Mouse (Mus musculus): ENCODE measurements around the gene Pawr. TPM values are rescaled to one million over a fixed set of nuclear protein-coding genes. Genes with fewer than 3 reads are reported as not detected.

The Pawr gene
- polyA plus RNA-seq, 1 experiment from 2014 or later = 25.3 TPM

GRCm38 (mm10) chr10:108356601-108357187, 24.8 kb downstream of the Pawr start:
- no peak for ATAC-seq (ENCODE audit: low FRiP score, low TSS enrichment)

GRCm38 (mm10) chr10:108359974-108360373, 28.1 kb downstream of the Pawr start:
- Histone ChIP-seq H3K4me2 (replicated peaks; ENCODE audit: low read depth, low read length) (no peak overlapping the region), H3K4me3 (ENCODE audit: low read length) (no peak overlapping the region), H3K27ac (ENCODE audit: low read depth, low read length) (peak overlapping the region; percentile 20; the same call in 1 of the 2 replicates), H3K9ac (ENCODE audit: low read depth, low read length) (no peak overlapping the region), H3K4me1 (ENCODE audit: control insufficient read depth, insufficient read depth, low read length) (peaks cover 12% of the 10 kb centered on the region), H3K9me3 (ENCODE audit: control insufficient read depth, low read length) (0 out of 2 replicates have a peak, but pooled peaks cover 2% of the 10 kb centered on the region), H3K27me3 (ENCODE audit: control insufficient read depth, insufficient read depth, low read length) (no peaks in the 10 kb centered on the region), H3K36me3 (ENCODE audit: control insufficient read depth, insufficient read depth, low read length) (peaks cover 6% of the 10 kb centered on the region; the same call in 1 of the 2 replicates)
- no peak for ATAC-seq (ENCODE audit: low FRiP score, low TSS enrichment)
- 69% methylated on average over 16 of the region's 16 CpGs for WGBS

More at GRCm38 (mm10) chr10:108356601-108357187, 24.8 kb downstream of the Pawr start:
- no peak overlapping the region for H3K4me2 ChIP-seq (replicated peaks; ENCODE audit: low read depth, low read length)
- peaks cover 6% of the 10 kb centered on the region; the same call in 1 of the 2 replicates for H3K36me3 ChIP-seq (ENCODE audit: control insufficient read depth, insufficient read depth, low read length)
- H3K4me3 ChIP-seq (ENCODE audit: low read length) = no peak overlapping the region
- 91% methylated on average over 12 of the region's 12 CpGs for WGBS
- H3K27ac ChIP-seq (ENCODE audit: low read depth, low read length) = no peak overlapping the region
- no peaks in the 10 kb centered on the region for H3K27me3 ChIP-seq (ENCODE audit: control insufficient read depth, insufficient read depth, low read length)
- H3K4me1 ChIP-seq (ENCODE audit: control insufficient read depth, insufficient read depth, low read length) = peaks cover 5% of the 10 kb centered on the region
- 0 out of 2 replicates have a peak, but pooled peaks cover 2% of the 10 kb centered on the region for H3K9me3 ChIP-seq (ENCODE audit: control insufficient read depth, low read length)
- H3K9ac ChIP-seq (ENCODE audit: low read depth, low read length) = no peak overlapping the region

GRCm38 (mm10) chr10:108360801-108361200, 28.9 kb downstream of the Pawr start:
- Histone ChIP-seq H3K36me3 (ENCODE audit: control insufficient read depth, insufficient read depth, low read length) (peaks cover 9% of the 10 kb centered on the region; the same call in 1 of the 2 replicates), H3K4me2 (replicated peaks; ENCODE audit: low read depth, low read length) (no peak overlapping the region), H3K27ac (ENCODE audit: low read depth, low read length) (no peak overlapping the region), H3K4me3 (ENCODE audit: low read length) (no peak overlapping the region), H3K9ac (ENCODE audit: low read depth, low read length) (no peak overlapping the region), H3K9me3 (ENCODE audit: control insufficient read depth, low read length) (0 out of 2 replicates have a peak, but pooled peaks cover 5% of the 10 kb centered on the region), H3K4me1 (ENCODE audit: control insufficient read depth, insufficient read depth, low read length) (peaks cover 12% of the 10 kb centered on the region), H3K27me3 (ENCODE audit: control insufficient read depth, insufficient read depth, low read length) (no peaks in the 10 kb centered on the region)
- WGBS = 54% methylated on average over 6 of the region's 6 CpGs
- ATAC-seq (ENCODE audit: low FRiP score, low TSS enrichment) = no peak

DNA sequence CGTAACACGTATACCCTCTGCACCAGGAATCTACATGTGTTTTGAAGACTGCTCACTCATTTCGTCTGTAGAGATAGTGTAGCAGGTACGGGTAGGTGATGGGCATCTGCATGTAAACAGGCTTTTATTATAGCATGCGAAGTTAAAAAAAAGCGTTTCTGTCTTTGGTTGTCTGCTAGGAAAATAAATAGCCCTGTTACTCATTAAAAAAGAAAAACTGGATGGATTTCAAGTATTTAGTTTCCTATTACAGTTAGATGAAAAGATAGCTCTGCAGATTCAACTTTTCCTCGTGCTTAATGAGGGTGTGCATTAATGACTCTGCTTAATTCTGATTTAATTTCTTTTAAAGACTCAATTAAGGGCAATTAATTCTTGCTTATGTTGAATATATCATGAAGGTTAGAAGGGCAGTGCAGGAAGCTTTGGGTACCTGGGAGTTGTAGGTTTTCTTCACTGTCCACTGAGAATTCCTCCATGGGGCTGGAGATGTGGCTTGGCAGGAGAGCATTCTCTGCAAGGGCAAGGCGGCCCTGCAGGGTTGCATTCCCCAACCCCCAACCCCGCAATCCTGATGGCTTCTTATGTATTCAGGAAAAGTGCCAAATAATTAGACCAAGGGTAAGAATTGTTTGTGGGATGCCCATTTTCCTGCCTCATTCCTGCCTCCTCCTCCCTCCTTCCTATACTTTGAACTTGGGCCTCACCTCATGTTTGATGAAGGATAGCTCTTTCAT, 29.7 kb downstream of the Pawr start:
- peaks cover 9% of the 10 kb centered on the region; the same call in 1 of the 2 replicates for H3K36me3 ChIP-seq (ENCODE audit: control insufficient read depth, insufficient read depth, low read length)
- H3K4me2 ChIP-seq (replicated peaks; ENCODE audit: low read depth, low read length) = no peak overlapping the region
- H3K27me3 ChIP-seq (ENCODE audit: control insufficient read depth, insufficient read depth, low read length) = no peaks in the 10 kb centered on the region
- H3K9ac ChIP-seq (ENCODE audit: low read depth, low read length) = no peak overlapping the region
- peaks cover 12% of the 10 kb centered on the region for H3K4me1 ChIP-seq (ENCODE audit: control insufficient read depth, insufficient read depth, low read length)
- WGBS = 48% methylated on average over 9 of the region's 9 CpGs
- H3K27ac ChIP-seq (ENCODE audit: low read depth, low read length) = no peak overlapping the region
- no peak overlapping the region for H3K4me3 ChIP-seq (ENCODE audit: low read length)
- H3K9me3 ChIP-seq (ENCODE audit: control insufficient read depth, low read length) = peaks cover 5% of the 10 kb centered on the region; the same call in 1 of the 2 replicates
- no peak for ATAC-seq (ENCODE audit: low FRiP score, low TSS enrichment)

DNA sequence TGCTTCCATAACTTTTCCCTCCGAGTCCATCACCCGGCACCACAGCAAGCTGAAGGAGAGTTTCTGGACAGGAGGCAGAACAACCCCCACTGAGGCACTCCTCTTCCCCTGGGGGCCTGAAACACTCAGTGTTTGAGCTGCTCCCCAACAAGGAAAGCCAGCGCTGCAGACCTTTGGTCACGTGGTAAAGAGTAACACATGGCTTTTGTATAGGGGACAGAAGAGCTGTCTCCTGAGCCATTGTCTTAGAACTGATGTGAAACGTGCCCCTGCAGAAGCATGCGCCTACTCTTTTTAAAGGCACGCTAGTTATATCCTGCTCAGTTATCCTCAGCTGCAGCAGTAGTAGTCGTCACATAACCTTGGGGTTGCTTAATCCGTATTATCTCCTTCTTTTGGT, 32.0 kb downstream of the Pawr start:
- WGBS = 80% methylated on average over 9 of the region's 9 CpGs
- H3K4me3 ChIP-seq (ENCODE audit: low read length) = no peak overlapping the region
- H3K27me3 ChIP-seq (ENCODE audit: control insufficient read depth, insufficient read depth, low read length) = no peaks in the 10 kb centered on the region
- no peak overlapping the region for H3K27ac ChIP-seq (ENCODE audit: low read depth, low read length)
- H3K36me3 ChIP-seq (ENCODE audit: control insufficient read depth, insufficient read depth, low read length) = peaks cover 3% of the 10 kb centered on the region; the same call in 1 of the 2 replicates
- H3K9ac ChIP-seq (ENCODE audit: low read depth, low read length) = no peak overlapping the region
- ATAC-seq (ENCODE audit: low FRiP score, low TSS enrichment) = no peak
- H3K4me2 ChIP-seq (replicated peaks; ENCODE audit: low read depth, low read length) = no peak overlapping the region
- peaks cover 12% of the 10 kb centered on the region for H3K4me1 ChIP-seq (ENCODE audit: control insufficient read depth, insufficient read depth, low read length)
- peaks cover 3% of the 10 kb centered on the region; the same call in 1 of the 2 replicates for H3K9me3 ChIP-seq (ENCODE audit: control insufficient read depth, low read length)

- Histone ChIP-seq H3K36me3 (ENCODE audit: control insufficient read depth, insufficient read depth, low read length) (peaks cover 3% of the 10 kb centered on the region; the same call in 1 of the 2 replicates), H3K27ac (ENCODE audit: low read depth, low read length) (no peak overlapping the region), H3K9me3 (ENCODE audit: control insufficient read depth, low read length) (peaks cover 3% of the 10 kb centered on the region; the same call in 1 of the 2 replicates), H3K4me3 (ENCODE audit: low read length) (no peak overlapping the region), H3K27me3 (ENCODE audit: control insufficient read depth, insufficient read depth, low read length) (no peaks in the 10 kb centered on the region), H3K4me1 (ENCODE audit: control insufficient read depth, insufficient read depth, low read length) (peaks cover 12% of the 10 kb centered on the region), H3K4me2 (replicated peaks; ENCODE audit: low read depth, low read length) (no peak overlapping the region), H3K9ac (ENCODE audit: low read depth, low read length) (no peak overlapping the region)
- WGBS = 92% methylated on average over 26 of the region's 26 CpGs
- ATAC-seq (ENCODE audit: low FRiP score, low TSS enrichment) = no peak
Observed at GRCm38 (mm10) chr10:108364946-108365719, 33.2 kb downstream of the Pawr start.

GRCm38 (mm10) chr10:108366251-108366650, 34.3 kb downstream of the Pawr start:
- 97% methylated on average over 5 of the region's 5 CpGs for WGBS
- H3K4me3 ChIP-seq (ENCODE audit: low read length) = no peak overlapping the region
- peaks cover 3% of the 10 kb centered on the region; the same call in 1 of the 2 replicates for H3K36me3 ChIP-seq (ENCODE audit: control insufficient read depth, insufficient read depth, low read length)
- H3K27ac ChIP-seq (ENCODE audit: low read depth, low read length) = no peak overlapping the region
- H3K9ac ChIP-seq (ENCODE audit: low read depth, low read length) = no peak overlapping the region
- no peaks in the 10 kb centered on the region for H3K27me3 ChIP-seq (ENCODE audit: control insufficient read depth, insufficient read depth, low read length)
- H3K4me2 ChIP-seq (replicated peaks; ENCODE audit: low read depth, low read length) = no peak overlapping the region
- no peak for ATAC-seq (ENCODE audit: low FRiP score, low TSS enrichment)
- peaks cover 3% of the 10 kb centered on the region; the same call in 1 of the 2 replicates for H3K9me3 ChIP-seq (ENCODE audit: control insufficient read depth, low read length)
- H3K4me1 ChIP-seq (ENCODE audit: control insufficient read depth, insufficient read depth, low read length) = peaks cover 11% of the 10 kb centered on the region

GRCm38 (mm10) chr10:108368358-108368757, 36.4 kb downstream of the Pawr start:
- Histone ChIP-seq H3K27ac (ENCODE audit: low read depth, low read length) (no peak overlapping the region), H3K4me1 (ENCODE audit: control insufficient read depth, insufficient read depth, low read length) (peaks cover 4% of the 10 kb centered on the region; the same call in 1 of the 2 replicates), H3K9ac (ENCODE audit: low read depth, low read length) (no peak overlapping the region), H3K27me3 (ENCODE audit: control insufficient read depth, insufficient read depth, low read length) (no peaks in the 10 kb centered on the region), H3K4me2 (replicated peaks; ENCODE audit: low read depth, low read length) (no peak overlapping the region), H3K9me3 (ENCODE audit: control insufficient read depth, low read length) (peaks cover 3% of the 10 kb centered on the region; the same call in 1 of the 2 replicates), H3K4me3 (ENCODE audit: low read length) (no peak overlapping the region), H3K36me3 (ENCODE audit: control insufficient read depth, insufficient read depth, low read length) (peaks cover 3% of the 10 kb centered on the region; the same call in 1 of the 2 replicates)
- no peak for ATAC-seq (ENCODE audit: low FRiP score, low TSS enrichment)
- WGBS = 84% methylated on average over 6 of the region's 6 CpGs

Data from kidney, embryonic 14.5 days (tissue).